12 mouse cellular contexts compared by ENCODE assay signal in the genomic region with DNA sequence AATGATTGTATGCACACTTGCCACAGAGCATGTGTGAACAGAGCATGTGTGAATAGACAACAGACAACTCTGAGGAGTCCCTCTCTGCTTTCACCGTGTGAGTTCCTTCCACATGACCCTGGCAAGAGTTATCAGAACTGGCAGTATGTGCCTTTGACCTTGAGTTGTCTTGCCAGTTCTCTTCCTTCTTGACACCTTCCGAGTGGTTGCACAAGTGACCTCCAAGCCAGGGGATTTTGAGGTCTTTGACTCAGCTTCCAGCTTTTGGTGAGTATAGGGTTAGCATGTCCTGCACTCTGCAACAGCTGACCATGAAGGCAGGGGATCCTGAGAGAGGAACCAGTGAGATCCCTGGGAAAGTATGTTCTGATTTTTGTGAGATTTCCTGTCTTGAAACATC. TPM values are rescaled to one million over a fixed set of nuclear protein-coding genes. Genes with fewer than 3 reads are reported as not detected.
"Had no signal": no experiment of that assay in that cellular context is flagged by ENCODE, and none has a peak within 500 bp of the region (broad histone marks: within the 10 kb centered on the region; RNA-seq: fewer than 3 reads in every experiment).

No protein-coding gene starts in this region.

- DNase-seq: lung, adult 2 months; lung, postnatal 14 days; lung, postnatal 36 days; right cerebral cortex, postnatal 14 days; spleen, adult 18-20 months; thymus, adult 2 months; thymus, postnatal 25 days; thymus, postnatal 4 days had no signal

RNA-seq across cellular contexts. Expression of gene Abca17, which starts 27.6 kb away (rescaled TPM):
- total RNA-seq: megakaryocyte progenitor cell, adult 5-6 weeks; monocyte, adult 5-6 weeks had no signal
- polyA plus RNA-seq: midbrain, embryonic 11.5 days; stomach, postnatal 0 days had no signal
